Mouse (Mus musculus): ENCODE measurements at regions not wholly inside any gene's neighbourhood (a gene's known extent, or its start where the extent isn't known, plus 50 kb on each side); places are given as distances from the start of the nearest gene placed in this dataset.

- DNase-seq (ENCODE audit: extremely low spot score): no peak
These were observed 156.4 kb upstream of the Six2 start for GRCm38 (mm10) chr17:85844486-85844885.

- DNase-seq (ENCODE audit: extremely low spot score): no peak
These were observed 135.0 kb upstream of the Six2 start for GRCm38 (mm10) chr17:85823036-85823435.

GRCm38 (mm10) chr17:85821861-85822260 lies 133.8 kb upstream of the Six2 start:
- no peak for DNase-seq (ENCODE audit: extremely low spot score)

GRCm38 (mm10) chr17:85818098-85818855 lies 130.2 kb upstream of the Six2 start:
- no peak for DNase-seq (ENCODE audit: extremely low spot score)

- DNase-seq (ENCODE audit: extremely low spot score): no peak
These were observed 128.4 kb upstream of the Six2 start for GRCm38 (mm10) chr17:85816521-85816920.

- no peak for DNase-seq (ENCODE audit: extremely low spot score)
These were observed 128.0 kb upstream of the Six2 start for GRCm38 (mm10) chr17:85816056-85816455.

- no peak for DNase-seq (ENCODE audit: extremely low spot score)
These were observed 120.5 kb upstream of the Six2 start for GRCm38 (mm10) chr17:85808580-85808979.

GRCm38 (mm10) chr17:85805726-85806359 lies 117.8 kb upstream of the Six2 start:
- DNase-seq (ENCODE audit: extremely low spot score): no peak

GRCm38 (mm10) chr17:85804631-85805030 lies 116.6 kb upstream of the Six2 start:
- no peak for DNase-seq (ENCODE audit: extremely low spot score)

GRCm38 (mm10) chr17:85801734-85802133 lies 113.7 kb upstream of the Six2 start:
- no peak for DNase-seq (ENCODE audit: extremely low spot score)

GRCm38 (mm10) chr17:85801079-85801605 lies 113.1 kb upstream of the Six2 start:
- DNase-seq (ENCODE audit: extremely low spot score): no peak

GRCm38 (mm10) chr17:85800357-85801078 lies 112.4 kb upstream of the Six2 start:
- peak; percentile 72 for DNase-seq (ENCODE audit: extremely low spot score)

- no peak for DNase-seq (ENCODE audit: extremely low spot score)
These were observed 111.8 kb upstream of the Six2 start for GRCm38 (mm10) chr17:85799865-85800356.

- DNase-seq (ENCODE audit: extremely low spot score): peak; percentile 45
These were observed 111.2 kb upstream of the Six2 start for GRCm38 (mm10) chr17:85799081-85799864.

GRCm38 (mm10) chr17:85797755-85798154 lies 109.7 kb upstream of the Six2 start:
- DNase-seq (ENCODE audit: extremely low spot score): no peak

GRCm38 (mm10) chr17:85795820-85796219 lies 107.7 kb upstream of the Six2 start:
- no peak for DNase-seq (ENCODE audit: extremely low spot score)

GRCm38 (mm10) chr17:85785625-85786294 lies 97.7 kb upstream of the Six2 start:
- DNase-seq (ENCODE audit: extremely low spot score): no peak

GRCm38 (mm10) chr17:85780477-85780876 lies 92.4 kb upstream of the Six2 start:
- DNase-seq (ENCODE audit: extremely low spot score): no peak

GRCm38 (mm10) chr17:85776876-85777275 lies 88.8 kb upstream of the Six2 start:
- no peak for DNase-seq (ENCODE audit: extremely low spot score)

GRCm38 (mm10) chr17:85768341-85768740 lies 80.3 kb upstream of the Six2 start:
- no peak for DNase-seq (ENCODE audit: extremely low spot score)

Measured in embryo, embryonic 9.5 days (tissue).